Mouse (Mus musculus) spleen, postnatal 14 days (tissue): Measurements from ENCODE around the gene H2-DMb2.

ENCODE experiments used
- DNase-seq, 2 experiments: peaks; one replicate each; pipeline ENCODE4 v3.0.0; 2021 to 2022; ENCODE audit warnings: low spot score in 2 of 2

Gene H2-DMb2

GRCm38 (mm10) chr17:34143033-34143432 lies at the start of gene H2-DMb2:
Gene H2-DMb2 (plus strand): TSS chr17:34143307.
- peak; percentile 76 to 82 for DNase-seq

DNA sequence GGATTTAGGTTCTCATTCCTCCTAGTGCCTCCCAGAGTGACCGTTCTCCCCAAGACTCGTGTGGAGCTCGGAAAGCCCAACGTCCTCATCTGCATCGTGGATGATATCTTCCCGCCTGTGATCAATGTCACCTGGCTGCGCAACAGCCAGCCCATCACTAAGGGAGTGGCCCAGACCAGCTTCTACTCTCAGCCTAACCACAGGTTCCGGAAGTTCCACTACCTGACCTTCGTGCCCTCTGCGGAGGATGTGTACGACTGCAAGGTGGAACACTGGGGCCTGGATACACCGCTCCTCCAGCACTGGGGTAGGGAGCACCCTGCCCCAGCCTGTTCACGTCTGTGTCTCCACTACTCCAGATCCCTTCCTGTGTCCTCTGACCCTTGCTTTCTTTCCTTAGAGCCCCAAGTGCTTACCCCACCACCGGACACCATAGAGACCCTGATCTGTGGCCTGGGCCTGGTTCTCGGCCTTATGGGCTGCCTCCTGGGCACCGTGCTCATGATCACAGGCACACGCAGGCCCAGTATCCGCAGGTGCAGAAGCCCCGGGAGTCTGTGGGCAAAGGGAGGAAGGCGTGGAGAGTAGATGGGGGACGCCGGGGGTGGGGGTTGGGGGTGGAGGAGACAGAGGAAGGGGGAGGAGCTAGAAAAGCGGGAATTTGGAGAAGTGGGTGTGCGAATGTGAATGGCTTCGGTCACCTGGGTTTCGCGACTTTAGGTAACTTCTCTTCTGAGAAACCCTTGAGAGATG lies 48.6 kb upstream of the H2-DMb2 start:
- no peak for DNase-seq

- no peak for DNase-seq
These were observed 46.6 kb upstream of the H2-DMb2 start for GRCm38 (mm10) chr17:34096497-34097010.

DNA sequence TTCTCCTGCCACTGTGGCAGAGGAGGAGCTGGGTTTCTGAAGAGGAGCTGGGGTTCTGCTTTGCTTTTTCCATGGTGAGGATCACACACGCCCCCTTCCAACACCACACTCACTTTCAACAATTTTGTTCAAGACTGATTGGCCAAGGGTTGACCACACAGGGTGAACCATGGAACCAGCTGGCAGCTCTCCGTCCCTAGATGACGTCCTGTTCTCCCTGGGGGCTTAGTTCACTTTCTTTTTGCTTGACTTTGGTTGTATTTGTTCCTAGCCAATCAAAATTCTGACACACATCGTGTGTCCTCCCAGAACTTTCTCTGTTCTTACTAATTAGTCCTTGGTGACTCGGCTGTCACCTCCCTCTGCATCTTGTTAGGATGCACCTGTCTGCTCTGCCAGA lies 45.8 kb upstream of the H2-DMb2 start:
- DNase-seq = no peak

DNA sequence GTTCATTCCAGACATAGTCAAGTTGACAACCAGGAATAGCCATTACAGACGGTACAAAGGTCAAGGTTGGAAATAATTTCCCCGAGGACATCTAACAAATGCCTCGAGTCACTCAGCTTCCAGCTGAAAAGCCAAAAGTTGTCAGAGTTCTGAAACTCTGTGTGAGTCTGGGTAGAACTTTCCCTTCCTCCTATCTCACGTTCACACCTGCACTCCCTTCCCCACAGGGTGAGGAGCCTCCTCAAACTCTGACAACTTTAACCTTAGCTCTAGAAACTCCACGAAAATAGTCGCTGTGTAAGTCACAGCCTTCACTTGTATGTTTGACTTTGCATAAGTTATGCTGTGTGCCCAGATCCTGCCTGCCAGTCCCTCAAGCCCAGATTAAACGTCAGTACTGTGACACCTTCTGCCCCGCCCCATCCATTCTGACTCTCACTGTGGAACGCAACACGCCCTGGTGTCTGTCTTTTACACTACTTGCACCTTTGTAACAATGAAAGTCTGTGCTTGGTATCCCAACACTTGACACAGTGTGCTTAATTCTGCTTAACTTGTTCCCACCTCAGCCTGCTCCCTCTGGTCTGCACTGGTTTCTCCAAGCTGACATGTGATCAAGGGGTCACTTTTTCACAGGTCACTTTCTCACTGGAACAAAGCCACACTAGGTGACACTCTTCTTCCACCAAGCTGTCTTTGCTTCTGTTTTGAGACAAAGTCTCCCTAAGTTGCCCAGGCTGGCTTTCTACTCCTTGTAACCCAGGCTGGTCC lies 44.2 kb upstream of the H2-DMb2 start:
- no peak for DNase-seq

DNA sequence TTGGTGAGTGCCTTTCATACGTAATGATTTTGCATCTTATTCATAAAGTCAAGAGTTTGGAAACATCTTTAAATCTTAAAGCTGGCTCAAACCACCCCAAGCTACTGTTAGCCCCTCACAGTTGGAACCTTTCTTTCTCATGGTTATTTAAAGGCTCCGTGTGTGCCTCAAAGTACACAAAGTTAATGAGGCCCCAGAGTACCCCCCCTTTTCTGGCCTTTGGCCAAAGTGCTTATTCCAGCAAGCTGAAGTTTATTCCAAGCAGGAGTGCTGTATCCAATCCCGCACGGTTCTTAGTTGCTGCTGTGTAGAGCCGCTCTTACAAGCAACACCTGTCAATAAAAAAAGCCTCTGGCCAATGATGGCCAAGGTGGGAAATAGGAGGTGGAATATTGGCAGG lies 43.6 kb upstream of the H2-DMb2 start:
- DNase-seq = no peak

GRCm38 (mm10) chr17:34101185-34101584 lies 41.9 kb upstream of the H2-DMb2 start:
- no peak for DNase-seq

- DNase-seq = peak; percentile 90 to 97
These were observed 41.5 kb upstream of the H2-DMb2 start for GRCm38 (mm10) chr17:34101604-34102032.

DNA sequence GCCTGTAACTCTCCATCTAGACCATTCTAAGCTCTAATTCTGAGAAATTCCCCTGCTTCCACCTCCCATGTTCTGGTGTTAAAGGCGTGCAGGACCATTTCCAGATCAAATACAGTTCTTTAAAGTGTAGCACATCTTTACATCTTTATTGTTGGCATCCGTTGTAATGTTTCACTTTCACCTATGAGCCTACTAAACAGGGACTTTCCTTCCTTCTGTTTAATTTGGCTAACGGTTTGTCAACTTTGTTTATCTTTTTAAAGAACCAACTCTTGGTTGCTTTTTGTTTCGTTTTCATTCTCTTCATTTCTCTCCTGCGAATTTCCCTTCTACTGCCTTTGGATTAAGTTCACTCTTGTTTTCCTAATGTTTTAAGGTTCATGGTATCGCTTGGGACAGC lies 40.3 kb upstream of the H2-DMb2 start:
- DNase-seq = no peak

DNA sequence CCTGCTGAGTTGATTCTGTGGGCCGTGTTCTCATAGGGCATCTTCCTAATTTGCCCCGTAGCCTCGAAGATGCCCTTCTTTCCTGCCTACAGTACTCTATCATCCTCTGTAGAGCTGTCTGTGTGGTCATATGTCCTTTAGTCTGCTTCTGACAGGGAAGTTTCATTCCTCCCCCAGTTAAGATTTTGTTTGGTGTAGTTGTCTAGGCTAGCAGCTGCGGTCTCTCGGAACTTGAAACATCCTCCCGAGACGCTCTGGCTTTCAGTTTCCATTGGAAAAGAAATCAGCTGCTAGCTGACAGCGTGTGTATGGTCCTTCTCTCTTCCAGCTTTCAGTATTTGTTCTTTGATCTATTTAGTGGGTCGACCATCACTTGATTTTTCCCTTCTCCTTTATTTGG lies 38.3 kb upstream of the H2-DMb2 start:
- no peak for DNase-seq

DNA sequence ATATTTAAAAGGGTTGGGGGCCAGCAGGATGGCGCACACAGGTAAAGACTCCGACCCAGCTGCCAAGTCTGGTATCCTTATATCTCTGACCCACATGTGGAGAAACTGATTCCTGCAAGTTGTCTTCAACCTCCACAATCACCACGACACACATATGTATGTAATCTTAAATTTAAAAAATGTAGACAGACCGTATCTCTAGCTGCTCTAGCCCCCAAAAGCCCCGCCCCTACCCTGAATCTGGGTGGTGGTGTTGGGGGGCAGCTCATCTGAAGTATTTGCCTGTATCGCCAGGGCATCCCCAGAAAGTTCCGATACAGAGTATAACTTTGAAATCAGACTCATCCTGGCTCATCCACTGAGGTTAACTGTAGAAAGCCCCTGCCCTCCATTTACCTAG lies 36.6 kb upstream of the H2-DMb2 start:
- DNase-seq = no peak

DNA sequence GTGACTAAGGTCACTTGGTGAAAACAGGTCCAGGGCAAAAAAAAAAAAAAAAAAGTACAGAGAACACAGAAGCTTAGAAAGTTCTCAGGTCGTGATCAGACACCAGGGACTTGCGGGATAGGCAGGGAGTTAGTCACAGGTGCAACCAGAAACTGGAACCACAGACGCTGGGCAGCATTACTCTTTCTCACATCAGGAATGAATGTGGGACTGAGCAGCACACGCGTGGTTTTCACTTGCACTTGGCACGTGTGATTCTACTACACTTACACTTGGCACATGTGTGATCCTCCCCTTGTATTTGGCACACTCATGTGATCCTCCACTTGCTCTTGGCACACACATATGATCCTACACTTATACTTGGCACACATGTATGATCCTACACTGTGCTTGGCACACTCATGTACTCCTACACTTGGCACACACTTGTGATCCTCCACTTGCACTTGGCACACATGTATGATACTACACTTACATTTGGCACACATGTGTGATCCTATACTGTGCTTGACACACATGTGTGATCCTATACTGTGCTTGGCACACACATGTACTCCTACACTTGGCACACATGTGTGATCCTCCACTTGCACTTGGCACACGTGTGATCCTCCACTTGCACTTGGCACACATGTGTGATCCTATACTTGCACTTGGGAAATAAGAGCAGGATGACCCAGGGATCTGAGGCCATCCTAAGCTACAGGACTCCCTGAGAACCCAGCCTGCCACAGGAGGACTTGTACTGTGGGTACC lies 35.8 kb upstream of the H2-DMb2 start:
- no peak for DNase-seq

- no peak for DNase-seq
These were observed 34.6 kb upstream of the H2-DMb2 start for GRCm38 (mm10) chr17:34108460-34108859.

DNA sequence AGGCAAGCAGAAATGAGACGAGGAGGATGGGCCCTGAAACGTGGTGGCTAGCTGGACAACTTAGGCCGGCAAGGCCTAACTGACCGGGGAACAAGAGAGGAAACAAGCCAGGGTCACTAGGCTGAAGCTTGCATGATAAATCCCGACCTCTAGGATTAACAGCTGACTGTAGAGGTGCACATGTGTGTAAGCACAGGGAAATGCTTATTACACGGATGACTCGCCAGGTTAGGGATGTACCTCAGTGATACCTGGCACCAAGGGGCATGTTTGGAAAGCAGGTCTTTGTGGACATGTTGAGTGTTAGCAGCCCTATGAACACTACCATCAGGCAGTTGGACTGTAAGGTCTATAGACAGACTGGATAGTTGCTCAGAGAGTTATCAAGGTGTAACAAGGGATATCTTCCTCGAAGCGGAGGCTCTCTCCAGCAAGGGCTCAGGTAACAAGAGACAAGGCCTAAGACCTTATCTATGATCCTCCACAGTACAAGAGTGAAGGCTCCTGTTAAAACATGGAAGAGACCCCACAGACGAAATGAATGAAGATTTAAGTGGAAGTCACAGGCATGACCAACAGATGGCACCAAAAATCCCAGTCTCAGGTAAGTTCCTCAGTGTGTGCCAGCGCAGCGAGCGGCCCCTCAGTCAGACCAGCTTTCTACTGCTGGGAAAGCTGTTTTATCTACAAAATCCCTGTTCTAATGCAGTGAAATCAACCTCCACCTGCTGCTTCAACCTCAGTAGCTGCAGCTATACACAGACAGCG lies 33.9 kb upstream of the H2-DMb2 start:
- DNase-seq = no peak

DNA sequence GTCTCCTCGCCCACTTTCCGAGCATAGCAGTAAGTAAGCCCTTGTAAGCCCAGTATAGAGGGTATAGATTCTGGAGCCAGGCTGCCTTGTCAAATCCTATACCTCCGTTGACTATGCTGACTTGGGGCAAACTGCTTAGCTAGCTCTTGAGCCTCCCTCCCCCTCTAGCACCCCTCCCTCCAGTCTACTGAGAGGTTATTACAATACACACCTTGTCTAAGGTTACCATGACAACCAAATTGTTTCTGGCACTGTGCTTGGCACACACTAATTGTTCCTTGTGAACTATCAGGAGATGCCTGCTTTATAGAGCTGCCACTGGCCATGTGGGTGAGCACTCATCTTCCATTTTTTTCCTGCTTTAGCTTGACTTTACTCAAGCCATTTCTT lies 33.3 kb upstream of the H2-DMb2 start:
- DNase-seq = no peak

DNA sequence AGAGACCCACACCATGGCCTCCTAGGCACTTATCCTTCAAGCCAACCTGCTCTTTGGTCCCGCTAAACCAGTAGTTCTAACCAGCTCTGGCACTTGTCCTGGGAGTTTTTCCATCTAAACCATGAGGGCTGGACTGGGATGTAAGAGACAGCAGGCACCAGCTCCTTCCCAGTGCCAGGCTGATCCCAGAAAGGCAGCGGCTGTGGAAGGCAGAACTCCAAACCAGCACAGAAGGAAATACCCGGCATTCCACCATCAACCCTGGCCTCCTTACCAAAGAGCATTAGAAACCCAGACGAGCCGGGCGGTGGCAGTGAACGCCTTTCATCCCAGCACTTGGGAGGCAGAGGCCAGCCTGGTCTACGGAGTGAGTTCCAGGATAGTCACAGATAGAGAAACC lies 32.8 kb upstream of the H2-DMb2 start:
- DNase-seq = no peak

- no peak for DNase-seq
These were observed 29.0 kb upstream of the H2-DMb2 start for GRCm38 (mm10) chr17:34114114-34114513.

DNA sequence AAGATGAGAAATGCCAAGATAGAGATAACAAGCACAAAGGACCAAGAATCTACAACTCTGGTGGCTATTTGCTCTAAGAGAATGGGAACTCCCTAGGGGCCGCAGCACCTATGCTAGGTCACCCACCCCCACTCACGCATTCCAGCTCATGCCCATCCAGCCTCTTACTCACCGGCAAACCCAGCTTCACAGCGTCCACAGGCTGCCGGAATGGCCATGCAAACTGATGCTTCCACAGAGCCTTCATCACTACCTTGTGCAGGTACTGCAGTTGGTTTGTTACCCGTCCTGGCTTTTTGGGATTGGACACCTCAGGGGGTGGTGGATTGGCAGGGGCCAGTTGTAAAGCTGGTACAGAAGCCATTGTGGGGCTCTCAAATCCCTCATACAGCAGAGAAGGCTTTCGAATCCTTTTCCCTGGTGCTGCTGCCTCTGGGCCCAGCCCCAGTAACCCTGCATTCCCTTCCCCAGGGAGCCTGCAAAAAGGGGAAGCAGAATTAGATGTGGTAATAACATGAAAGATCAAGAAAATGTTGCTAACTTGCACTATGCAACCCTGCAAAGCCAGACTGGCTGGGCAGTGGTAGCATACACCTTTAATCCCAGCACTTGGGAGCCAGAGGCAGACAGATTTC lies 26.3 kb upstream of the H2-DMb2 start:
- DNase-seq = no peak

DNA sequence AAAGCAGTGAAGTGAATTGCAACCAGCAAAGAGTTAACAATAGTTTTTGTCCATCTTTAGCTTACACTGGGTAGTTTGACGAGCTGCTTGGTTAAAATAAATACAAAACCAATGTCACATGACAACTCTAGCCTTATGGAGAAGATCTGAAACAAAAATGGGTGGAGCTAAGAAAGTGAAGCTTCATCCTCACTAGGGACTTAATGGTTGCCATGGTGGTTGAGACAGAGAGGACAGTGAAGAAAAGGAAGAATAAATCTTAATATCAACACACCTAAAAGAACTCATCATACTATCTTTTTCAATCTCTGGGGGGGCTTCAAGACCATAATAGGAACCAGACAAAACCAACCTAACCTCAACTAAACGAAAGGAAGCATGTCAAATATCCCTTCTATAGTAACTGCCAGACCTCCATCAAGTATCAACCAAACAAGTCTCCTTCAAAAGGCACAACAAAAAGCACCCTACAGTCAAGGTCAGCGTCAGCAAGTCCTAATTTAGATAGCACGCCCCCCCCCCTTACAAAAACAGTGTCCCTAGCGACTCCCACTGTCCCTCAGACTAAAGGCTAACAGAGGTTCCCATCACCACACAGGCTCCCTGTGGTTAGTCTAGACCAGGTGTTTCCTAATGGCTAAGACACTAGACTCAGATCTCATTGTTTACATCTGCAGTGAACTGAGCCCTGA lies 25.5 kb upstream of the H2-DMb2 start:
- DNase-seq = no peak

GRCm38 (mm10) chr17:34118113-34118872 lies 24.8 kb upstream of the H2-DMb2 start:
- peak in 1 of 2 experiments; percentile 54 for DNase-seq
